Mouse (Mus musculus): ENCODE data around the gene Adcyap1.

The Adcyap1 gene

GRCm38 (mm10) chr17:93198717-93199116 lies at the start of gene Adcyap1:
TSS of gene Adcyap1 (plus strand) at chr17:93199017.
- DNase-seq, result no peak

- DNase-seq, result no peak
Observed at GRCm38 (mm10) chr17:93158280-93158851, 40.5 kb upstream of the Adcyap1 start.

- no peak for DNase-seq
Observed at GRCm38 (mm10) chr17:93169572-93169971, 29.2 kb upstream of the Adcyap1 start.

- no peak for DNase-seq
Observed at GRCm38 (mm10) chr17:93196846-93197245, 2.0 kb upstream of the Adcyap1 start.

- DNase-seq, result no peak
Observed at GRCm38 (mm10) chr17:93198213-93198612, 604 bp upstream of the Adcyap1 start.

- no peak for DNase-seq
Observed at GRCm38 (mm10) chr17:93199218-93199617, 401 bp downstream of the Adcyap1 start.

- DNase-seq, result no peak
Observed at GRCm38 (mm10) chr17:93199747-93200146, 930 bp downstream of the Adcyap1 start.

- DNase-seq, result no peak
Observed at GRCm38 (mm10) chr17:93200386-93201264, 1.8 kb downstream of the Adcyap1 start.

- DNase-seq, result no peak
Observed at GRCm38 (mm10) chr17:93201265-93201925, 2.6 kb downstream of the Adcyap1 start.

GRCm38 (mm10) chr17:93202165-93203075 lies 3.6 kb downstream of the Adcyap1 start:
- no peak for DNase-seq

- no peak for DNase-seq
Observed at GRCm38 (mm10) chr17:93203076-93204031, 4.5 kb downstream of the Adcyap1 start.

GRCm38 (mm10) chr17:93217785-93218184 lies 19.0 kb downstream of the Adcyap1 start:
- no peak for DNase-seq

GRCm38 (mm10) chr17:93218640-93219039 lies 19.8 kb downstream of the Adcyap1 start:
- no peak for DNase-seq

GRCm38 (mm10) chr17:93237355-93237754 lies 38.5 kb downstream of the Adcyap1 start:
- DNase-seq, result no peak

All from thymus, adult 18-20 months (tissue).